Comparison of ENCODE assay signal across 10 mouse cellular contexts in genomic region chr1:181465027-181465426, GRCm38 (mm10). TPM values are rescaled to one million over a fixed set of nuclear protein-coding genes. Genes with fewer than 3 reads are reported as not detected.
DNase-seq lines count a peak whose midpoint lies in the region; ATAC-seq and TF ChIP-seq lines count a peak whose summit lies in the region.
"Had no signal": no experiment of that assay in that cellular context is flagged by ENCODE, and none has a peak within 500 bp of the region (broad histone marks: within the 10 kb centered on the region; RNA-seq: fewer than 3 reads in every experiment).

No protein-coding gene starts in this region.

- TF ChIP-seq CTCF in spleen, adult 2 months (IDR thresholded peaks at IDR 0.05; ENCODE audit: extremely low read depth, insufficient read depth, insufficient read length, insufficient replicate concordance): peak; percentile 27; the same call in 1 of the 2 replicates
- peak; percentile 46; the same call in 1 of the 2 replicates for TF ChIP-seq CTCF in olfactory bulb, adult 2 months (IDR thresholded peaks at IDR 0.05; ENCODE audit: insufficient read depth, low read depth, low read length)

- H3K4me1 ChIP-seq in spleen, adult 2 months (ENCODE audit: control insufficient read depth, insufficient read depth, insufficient read length): no peaks in the 10 kb centered on the region
- peaks cover 16% of the 10 kb centered on the region for H3K4me1 ChIP-seq in olfactory bulb, adult 2 months (ENCODE audit: control insufficient read depth, insufficient read depth, low read length)

- H3K4me3 ChIP-seq in spleen, adult 2 months (ENCODE audit: extremely low read depth, insufficient read depth, insufficient read length): no peak overlapping the region
- H3K4me3 ChIP-seq in olfactory bulb, adult 2 months (ENCODE audit: insufficient read depth, low read depth, low read length): no peak overlapping the region
- H3K4me3 ChIP-seq: hindbrain, embryonic 15.5 days had no signal

- no peak overlapping the region for H3K27ac ChIP-seq in spleen, adult 2 months (ENCODE audit: insufficient read depth, low read length)
- H3K27ac ChIP-seq in olfactory bulb, adult 2 months (ENCODE audit: insufficient read depth, low read depth, low read length): no peak overlapping the region
- H3K27ac ChIP-seq: hindbrain, embryonic 15.5 days had no signal

- peak; percentile 71 for ATAC-seq in granulocyte monocyte progenitor cell, adult 5-6 weeks (replicated peaks; ENCODE audit: poor library complexity, severe bottlenecking)

- TF ChIP-seq POLR2A in spleen, adult 2 months (IDR thresholded peaks at IDR 0.05; ENCODE audit: low read depth, low read length): no peak
- TF ChIP-seq POLR2A in olfactory bulb, adult 2 months (IDR thresholded peaks at IDR 0.05; ENCODE audit: insufficient read depth, low read depth, low read length): no peak

- 46% methylated on average over 5 of the region's 5 CpGs for WGBS in spleen, adult 2 months
- 51% methylated on average over 5 of the region's 5 CpGs for WGBS in olfactory bulb, adult 2 months

- H3K36me3 ChIP-seq in spleen, adult 2 months (ENCODE audit: control insufficient read depth, insufficient read depth, low read length): no peaks in the 10 kb centered on the region
- H3K36me3 ChIP-seq: hindbrain, embryonic 15.5 days had no signal

- no peaks in the 10 kb centered on the region for H3K27me3 ChIP-seq in spleen, adult 2 months (ENCODE audit: control insufficient read depth, insufficient read depth, low read length)
- H3K27me3 ChIP-seq: hindbrain, embryonic 15.5 days had no signal

- DNase-seq in embryo, embryonic 10.5 days (ENCODE audit: low spot score): peak; percentile 33
- no peak for DNase-seq in embryo, embryonic 10 days (ENCODE audit: low spot score)
- no peak for DNase-seq in spleen, adult 2 months (ENCODE audit: low read depth in 1 of 2, low spot score in 2 of 2)
- DNase-seq in spleen, postnatal 36 days (ENCODE audit: low spot score in 2 of 2): no peak
- DNase-seq in cerebellum, adult 9-11 months: no peak
- DNase-seq in cerebellum, adult 11-12 months: no peak

RNA-seq across cellular contexts. Expression of gene Ccdc121, which starts 46.2 kb away (rescaled TPM):
- polyA plus RNA-seq in spleen, adult 2 months (2012; rRNA removed): not detected in 2 replicates
- not detected in 2 replicates for total RNA-seq in granulocyte monocyte progenitor cell, adult 5-6 weeks (2014; fragmentation: Nextera tagmentation)
- total RNA-seq in granulocyte monocyte progenitor cell, adult 5-6 weeks (2017): not detected in 2 replicates
- not detected in 2 replicates for polyA plus RNA-seq in olfactory bulb, adult 2 months (2012; ENCODE audit: insufficient read depth, insufficient read length, low replicate concordance, missing spikeins)
- polyA plus RNA-seq: hindbrain, embryonic 15.5 days; neural tube, embryonic 14.5 days had no signal
